Mouse (Mus musculus): Measurements from ENCODE around the gene Gm44805.
A peak's percentile ranks its signal among the peaks of the same experiment; 100 is the strongest.

Gm44805 gene

GRCm38 (mm10) chr7:19678901-19679300 lies 2.3 kb downstream of the Gm44805 start:
- no peak for DNase-seq (ENCODE audit: low spot score in 2 of 2)

GRCm38 (mm10) chr7:19677872-19678271 lies 3.4 kb downstream of the Gm44805 start, which contains the start of gene Apoc2:
TSS of gene Apoc2 (minus strand) at chr7:19677941.
- no peak for DNase-seq (ENCODE audit: low spot score in 2 of 2)

- no peak for DNase-seq (ENCODE audit: low spot score in 2 of 2)
Measured at GRCm38 (mm10) chr7:19676662-19677061, 4.6 kb downstream of the Gm44805 start.

- no peak for DNase-seq (ENCODE audit: low spot score in 2 of 2)
Measured at GRCm38 (mm10) chr7:19675824-19676223, 5.4 kb downstream of the Gm44805 start.

GRCm38 (mm10) chr7:19673083-19673699 lies 8.0 kb downstream of the Gm44805 start:
- DNase-seq (ENCODE audit: low spot score in 2 of 2), result no peak

- no peak for DNase-seq (ENCODE audit: low spot score in 2 of 2)
Measured at GRCm38 (mm10) chr7:19671511-19671910, 9.7 kb downstream of the Gm44805 start.

- DNase-seq (ENCODE audit: low spot score in 2 of 2), result peak; percentile 81 to 89
Measured at GRCm38 (mm10) chr7:19668947-19669721, 12.1 kb downstream of the Gm44805 start.

- DNase-seq (ENCODE audit: low spot score in 2 of 2), result no peak
Measured at GRCm38 (mm10) chr7:19667434-19667833, 13.8 kb downstream of the Gm44805 start.

- no peak for DNase-seq (ENCODE audit: low spot score in 2 of 2)
Measured at GRCm38 (mm10) chr7:19666750-19667149, 14.5 kb downstream of the Gm44805 start.

- DNase-seq (ENCODE audit: low spot score in 2 of 2), result peak; percentile 94 to 96
Measured at GRCm38 (mm10) chr7:19664955-19665841, 16.0 kb downstream of the Gm44805 start, which contains the start of gene Clptm1. TSS of gene Clptm1 (minus strand) at chr7:19665033.

- DNase-seq (ENCODE audit: low spot score in 2 of 2), result no peak
Measured at GRCm38 (mm10) chr7:19664455-19664954, 16.7 kb downstream of the Gm44805 start.

GRCm38 (mm10) chr7:19663940-19664339 lies 17.3 kb downstream of the Gm44805 start:
- no peak for DNase-seq (ENCODE audit: low spot score in 2 of 2)

- DNase-seq (ENCODE audit: low spot score in 2 of 2), result no peak
Measured at GRCm38 (mm10) chr7:19652614-19653013, 28.6 kb downstream of the Gm44805 start.

GRCm38 (mm10) chr7:19651063-19651786 lies 30.0 kb downstream of the Gm44805 start:
- no peak for DNase-seq (ENCODE audit: low spot score in 2 of 2)

- no peak for DNase-seq (ENCODE audit: low spot score in 2 of 2)
Measured at GRCm38 (mm10) chr7:19641223-19641622, 40.0 kb downstream of the Gm44805 start.

GRCm38 (mm10) chr7:19635074-19635827 lies 46.0 kb downstream of the Gm44805 start:
- no peak for DNase-seq (ENCODE audit: low spot score in 2 of 2)

- no peak for DNase-seq (ENCODE audit: low spot score in 2 of 2)
Measured at GRCm38 (mm10) chr7:19634591-19634990, 46.6 kb downstream of the Gm44805 start.

- no peak for DNase-seq (ENCODE audit: low spot score in 2 of 2)
Measured at GRCm38 (mm10) chr7:19633855-19634254, 47.4 kb downstream of the Gm44805 start.

- DNase-seq (ENCODE audit: low spot score in 2 of 2), result no peak
Measured at GRCm38 (mm10) chr7:19633197-19633596, 48.0 kb downstream of the Gm44805 start.

- no peak for DNase-seq (ENCODE audit: low spot score in 2 of 2)
Measured at GRCm38 (mm10) chr7:19632720-19633119, 48.5 kb downstream of the Gm44805 start.

All from urinary bladder, postnatal 36 days (tissue).